Mouse (Mus musculus): ENCODE measurements around the gene Chrna3. TPM values are rescaled to one million over a fixed set of nuclear protein-coding genes. Genes with fewer than 3 reads are reported as not detected.

Gene Chrna3
- polyA plus RNA-seq, 1 experiment from 2014 or later = 0.57 TPM

GRCm38 (mm10) chr9:54961059-54961458 lies 65.3 kb downstream of the Chrna3 start:
- H3K27me3 ChIP-seq (ENCODE audit: insufficient read depth, low read length) = no peaks in the 10 kb centered on the region
- no peak overlapping the region for H3K9ac ChIP-seq (replicated peaks; ENCODE audit: low read length)
- ATAC-seq (ENCODE audit: low FRiP score, low TSS enrichment) = no peak
- no peak overlapping the region for H3K4me3 ChIP-seq (ENCODE audit: low read length)
- no peak overlapping the region for H3K4me2 ChIP-seq (replicated peaks; ENCODE audit: low read depth, low read length)
- H3K36me3 ChIP-seq (ENCODE audit: insufficient read depth, low read length) = peaks cover 33% of the 10 kb centered on the region
- no peaks in the 10 kb centered on the region for H3K4me1 ChIP-seq (ENCODE audit: insufficient read depth, low read length)
- H3K9me3 ChIP-seq (ENCODE audit: low read length) = no peaks in the 10 kb centered on the region
- WGBS = 94% methylated on average over 4 of the region's 4 CpGs
- no peak overlapping the region for H3K27ac ChIP-seq (ENCODE audit: low read length)

Other genes with a start within 250 kb of the Chrna3 start
- 35.4 and 37.9 TPM in 2 replicates for gene Ireb2, start 162.8 kb downstream of the Chrna3 start, polyA plus RNA-seq (2015; fragmentation: Nextera tagmentation; extraction: Ambion mirVana)
- 12.9 and 14.0 TPM in 2 replicates for gene Hykk, start 109.3 kb downstream of the Chrna3 start, polyA plus RNA-seq (2015; fragmentation: Nextera tagmentation; extraction: Ambion mirVana)
- 319 and 335 TPM in 2 replicates for gene Psma4, start 75.8 kb downstream of the Chrna3 start, polyA plus RNA-seq (2015; fragmentation: Nextera tagmentation; extraction: Ambion mirVana)
- gene AY074887, start 75.6 kb downstream of the Chrna3 start, polyA plus RNA-seq (2015; fragmentation: Nextera tagmentation; extraction: Ambion mirVana) = 0.96 and 1.6 TPM in 2 replicates
- gene Chrna5, start 45.7 kb downstream of the Chrna3 start, polyA plus RNA-seq (2015; fragmentation: Nextera tagmentation; extraction: Ambion mirVana) = 0.40 and 0.91 TPM in 2 replicates
- 2.9 and 3.8 TPM in 2 replicates for gene Chrnb4, start 22.2 kb upstream of the Chrna3 start, polyA plus RNA-seq (2015; fragmentation: Nextera tagmentation; extraction: Ambion mirVana)
- 15.0 and 29.2 TPM in 2 replicates for gene Ube2q2, start 122.3 kb upstream of the Chrna3 start, polyA plus RNA-seq (2015; fragmentation: Nextera tagmentation; extraction: Ambion mirVana)
- gene Fbxo22, start 182.4 kb upstream of the Chrna3 start, polyA plus RNA-seq (2015; fragmentation: Nextera tagmentation; extraction: Ambion mirVana) = 69.5 and 73.4 TPM in 2 replicates

Measured in kidney, embryonic 16.5 days (tissue).